Mouse (Mus musculus): Measurements from ENCODE around the gene Camk2d.

- TF ChIP-seq CTCF (IDR thresholded peaks at IDR 0.05) (no peak), EP300 (IDR thresholded peaks at IDR 0.05) (no peak)
Measured at GRCm38 (mm10) chr3:126653118-126653517, 57.0 kb downstream of the Camk2d start.
